Mouse (Mus musculus) heart, adult 2 months (tissue): ENCODE data around the gene Rabgef1.

Experiments used
- CTCF ChIP-seq: fragments of 200-600 bp; IDR thresholded peaks from 2 replicates; pipeline ENCODE4 v1.8.1; 2022; ENCODE audit warnings: antibody characterized with exemption, mild to moderate bottlenecking, moderate library complexity
- POLR2A ChIP-seq: fragments of 200-500 bp; IDR thresholded peaks from 2 replicates; pipeline ENCODE4 v1.6.1; 2011; ENCODE audit warnings: mild to moderate bottlenecking, low read depth, low read length, control low read depth; ENCODE audit not compliant: insufficient read depth

GRCm38 (mm10) chr5:130169109-130169508, 2.5 kb upstream of the Rabgef1 start:
- TF ChIP-seq POLR2A, result no peak
- no peak for TF ChIP-seq CTCF
